Mouse (Mus musculus): ENCODE measurements around the gene Abhd5.

GRCm38 (mm10) chr9:122354240-122354639, 2.8 kb downstream of the Abhd5 start:
- TF ChIP-seq CTCF (IDR thresholded peaks at IDR 0.05) (no peak), EP300 (IDR thresholded peaks at IDR 0.05) (no peak)

All from lung, postnatal 0 days (tissue).